ENCODE assay signal across 8 mouse cellular contexts in genomic region chr13:59585648-59586005, GRCm38 (mm10). TPM values are rescaled to one million over a fixed set of nuclear protein-coding genes. Genes with fewer than 3 reads are reported as not detected.
DNase-seq lines count a peak whose midpoint lies in the region; ATAC-seq and TF ChIP-seq lines count a peak whose summit lies in the region.

No protein-coding gene starts in this region.

- peak overlapping the region; percentile 78 for H3K4me3 ChIP-seq in heart, embryonic 12.5 days
- H3K4me3 ChIP-seq in C2C12 (ENCODE audit: insufficient read depth, poor library complexity, severe bottlenecking): peak overlapping the region; percentile 78
- H3K4me3 ChIP-seq in brown adipose tissue, adult 24 weeks (ENCODE audit: insufficient read depth, low read depth, low read length): peak overlapping the region; percentile 81
- H3K4me3 ChIP-seq in limb, embryonic 12.5 days (replicated peaks): peak overlapping the region; percentile 92
- H3K4me3 ChIP-seq in midbrain, embryonic 16.5 days (ENCODE audit: low read depth, low read length): peak overlapping the region; percentile 70

- peaks cover 50% of the 10 kb centered on the region for H3K79me2 ChIP-seq in C2C12 (ENCODE audit: control insufficient read depth, insufficient read depth)

- 0 out of 2 replicates have a peak, but pooled peaks cover 3% of the 10 kb centered on the region for H3K9me3 ChIP-seq in heart, embryonic 12.5 days (replicated peaks)
- H3K9me3 ChIP-seq in limb, embryonic 12.5 days: no peaks in the 10 kb centered on the region
- no peaks in the 10 kb centered on the region for H3K9me3 ChIP-seq in midbrain, embryonic 16.5 days (replicated peaks; ENCODE audit: control insufficient read depth, low read length, poor library complexity, severe bottlenecking)

- H3K9ac ChIP-seq in heart, embryonic 12.5 days: peak overlapping the region; percentile 87
- H3K9ac ChIP-seq in limb, embryonic 12.5 days (replicated peaks): peak overlapping the region; percentile 82
- H3K9ac ChIP-seq in midbrain, embryonic 16.5 days (ENCODE audit: low read depth, low read length): peak overlapping the region; percentile 89

- peaks cover 20% of the 10 kb centered on the region for H3K4me1 ChIP-seq in heart, embryonic 12.5 days (replicated peaks)
- H3K4me1 ChIP-seq in brown adipose tissue, adult 24 weeks (ENCODE audit: control insufficient read depth, insufficient read depth, insufficient read length, low read length): peaks cover 4% of the 10 kb centered on the region; the same call in 1 of the 2 replicates
- H3K4me1 ChIP-seq in limb, embryonic 12.5 days (replicated peaks): peaks cover 16% of the 10 kb centered on the region
- peaks cover 30% of the 10 kb centered on the region for H3K4me1 ChIP-seq in midbrain, embryonic 16.5 days (ENCODE audit: control insufficient read depth, insufficient read depth, low read length)

- no peak for DNase-seq in heart, adult 11 months
- peak; percentile 12 to 20 for DNase-seq in frontal cortex, postnatal 25 days (ENCODE audit: low spot score in 2 of 2)
- DNase-seq in gastrocnemius, postnatal 25 days: no peak

- peaks cover 28% of the 10 kb centered on the region for H3K79me3 ChIP-seq in C2C12 (ENCODE audit: low read depth)

- no peaks in the 10 kb centered on the region for H3K27me3 ChIP-seq in heart, embryonic 12.5 days (replicated peaks)
- H3K27me3 ChIP-seq in C2C12 (ENCODE audit: control insufficient read depth, insufficient read depth, insufficient read length): no peaks in the 10 kb centered on the region
- no peaks in the 10 kb centered on the region for H3K27me3 ChIP-seq in limb, embryonic 12.5 days
- H3K27me3 ChIP-seq in midbrain, embryonic 16.5 days (ENCODE audit: control insufficient read depth, insufficient read depth, low read depth, low read length): no peaks in the 10 kb centered on the region

- WGBS in heart, embryonic 12.5 days: under 1% methylated on average over 28 of the region's 28 CpGs
- under 1% methylated on average over 27 of the region's 28 CpGs for WGBS in limb, embryonic 12.5 days
- WGBS in midbrain, embryonic 16.5 days: under 1% methylated on average over 28 of the region's 28 CpGs

- H3ac ChIP-seq in C2C12 (ENCODE audit: control insufficient read depth, insufficient read length, low read depth): peak overlapping the region; percentile 96

- ATAC-seq in heart, embryonic 12.5 days (ENCODE audit: insufficient number of reproducible peaks, low FRiP score): no peak
- ATAC-seq in limb, embryonic 12.5 days (ENCODE audit: insufficient number of reproducible peaks, insufficient read depth, low FRiP score, low TSS enrichment, low read depth): no peak
- no peak; the same call in 1 of the 2 replicates for ATAC-seq in midbrain, embryonic 16.5 days

- peak overlapping the region; percentile 74 for H3K27ac ChIP-seq in heart, embryonic 12.5 days (ENCODE audit: poor library complexity, severe bottlenecking)
- H3K27ac ChIP-seq in brown adipose tissue, adult 24 weeks (replicated peaks; ENCODE audit: low read depth, low read length): no peak overlapping the region; the same call in 1 of the 2 replicates
- H3K27ac ChIP-seq in limb, embryonic 12.5 days: peak overlapping the region; percentile 74
- H3K27ac ChIP-seq in midbrain, embryonic 16.5 days (ENCODE audit: low read length): peak overlapping the region; percentile 76

- peak overlapping the region; percentile 84 for H3K4me2 ChIP-seq in heart, embryonic 12.5 days
- peak overlapping the region; percentile 82 for H3K4me2 ChIP-seq in limb, embryonic 12.5 days
- peak overlapping the region; percentile 92 for H3K4me2 ChIP-seq in midbrain, embryonic 16.5 days (ENCODE audit: low read length)

- TF ChIP-seq CTCF in C2C12 (IDR thresholded peaks at IDR 0.05; ENCODE audit: control insufficient read depth, insufficient read depth, insufficient read length): no peak

- H3K36me3 ChIP-seq in heart, embryonic 12.5 days: peaks cover 31% of the 10 kb centered on the region
- peaks cover 15% of the 10 kb centered on the region for H3K36me3 ChIP-seq in C2C12 (ENCODE audit: control insufficient read depth, insufficient read depth)
- H3K36me3 ChIP-seq in limb, embryonic 12.5 days: peaks cover 36% of the 10 kb centered on the region
- H3K36me3 ChIP-seq in midbrain, embryonic 16.5 days (ENCODE audit: control insufficient read depth, insufficient read depth, low read length): 0 out of 2 replicates have a peak, but pooled peaks cover 2% of the 10 kb centered on the region

TF ChIP-seq in C2C12, 6 proteins besides CTCF, POLR2A, EP300 and RAD21:
- TF ChIP-seq USF1 (IDR thresholded peaks at IDR 0.05; ENCODE audit: low read depth): no peak

RNA-seq across cellular contexts. Expression of gene Naa35, which starts 0.6 kb away (rescaled TPM):
- polyA plus RNA-seq in heart, embryonic 12.5 days (2016; fragmentation: Nextera tagmentation; extraction: Ambion mirVana): 80.8 and 85.4 TPM in 2 replicates
- 35.1 TPM for polyA plus RNA-seq in C2C12 (2012; fragmentation: generic; extraction: Trizol)
- 36.6 and 57.0 TPM in 2 replicates for polyA plus RNA-seq in brown adipose tissue, adult 24 weeks (2012; ENCODE audit: insufficient read depth, insufficient read length, missing spikeins)
- polyA plus RNA-seq in limb, embryonic 12.5 days (2016; fragmentation: Nextera tagmentation; extraction: Ambion mirVana): 122 and 127 TPM in 2 replicates
- 148 and 165 TPM in 2 replicates for polyA plus RNA-seq in midbrain, embryonic 16.5 days (2015; fragmentation: Nextera tagmentation; extraction: Ambion mirVana)
- total RNA-seq in gastrocnemius, postnatal 25 days (2021): 10 to 100 TPM; 26.6 to 37.5 TPM

RNA-seq across cellular contexts. Expression of gene Agtpbp1, which starts 0.6 kb away (rescaled TPM):
- 13.2 and 14.9 TPM in 2 replicates for polyA plus RNA-seq in heart, embryonic 12.5 days (2016; fragmentation: Nextera tagmentation; extraction: Ambion mirVana)
- polyA plus RNA-seq in C2C12 (2012; fragmentation: generic; extraction: Trizol): 7.5 TPM
- 38.1 and 46.3 TPM in 2 replicates for polyA plus RNA-seq in brown adipose tissue, adult 24 weeks (2012; ENCODE audit: insufficient read depth, insufficient read length, missing spikeins)
- polyA plus RNA-seq in limb, embryonic 12.5 days (2016; fragmentation: Nextera tagmentation; extraction: Ambion mirVana): 9.0 and 9.3 TPM in 2 replicates
- polyA plus RNA-seq in midbrain, embryonic 16.5 days (2015; fragmentation: Nextera tagmentation; extraction: Ambion mirVana): 73.9 and 76.0 TPM in 2 replicates
- 10 to 100 TPM; 50.6 to 53.5 TPM for total RNA-seq in gastrocnemius, postnatal 25 days (2021)

Comparison
In these comparisons a context has a peak if more than half of its experiments do, and no peak if none do; other contexts are left out.
1. DNase-seq: peak in frontal cortex, postnatal 25 days (2 of 2); none in heart, adult 11 months (single experiment) and gastrocnemius, postnatal 25 days (single experiment).
2. Peak in every context shown above with its lines, with median percentiles within 50 percentile points of each other: H3K4me2 ChIP-seq, H3K4me3 ChIP-seq and H3K9ac ChIP-seq.